Mouse (Mus musculus) yolk sac, embryonic 10.5 days (tissue): ENCODE results near the gene Cyp2c29.
"Not testable (repeated sequence)": the region's sequence is repeated elsewhere in the genome, so short reads cannot be mapped to it uniquely, and the experiment has no call there.

Source experiments
- DNase-seq: peaks from one replicate; pipeline ENCODE4 v3.0.0-alpha.2; 2017; ENCODE audit warnings: low spot score

Gene Cyp2c29

GRCm38 (mm10) chr19:39269105-39269504 is at the start of gene Cyp2c29:
TSS of gene Cyp2c29 (plus strand) at chr19:39269405.
- not testable (repeated sequence) for DNase-seq

GRCm38 (mm10) chr19:39267036-39267435 is 2.2 kb upstream of the Cyp2c29 start:
- not testable (repeated sequence) for DNase-seq

GRCm38 (mm10) chr19:39282801-39283200 is 13.6 kb downstream of the Cyp2c29 start:
- no peak for DNase-seq

- no peak for DNase-seq
Measured at GRCm38 (mm10) chr19:39285637-39286036, 16.4 kb downstream of the Cyp2c29 start.

- DNase-seq: no peak
Measured at GRCm38 (mm10) chr19:39286825-39287224, 17.6 kb downstream of the Cyp2c29 start.

GRCm38 (mm10) chr19:39288978-39289377 is 19.8 kb downstream of the Cyp2c29 start:
- DNase-seq: no peak
